Mouse (Mus musculus): ENCODE data around the gene Rab19. TPM values are rescaled to one million over a fixed set of nuclear protein-coding genes. Genes with fewer than 3 reads are reported as not detected.
A peak's percentile ranks its signal among the peaks of the same experiment; 100 is the strongest.
"Not testable (repeated sequence)": the region's sequence is repeated elsewhere in the genome, so short reads cannot be mapped to it uniquely, and the experiment has no call there.

Rab19 gene
- polyA plus RNA-seq, 1 experiment from 2014 or later, result 0.30 TPM

GRCm38 (mm10) chr6:39347880-39348814 is 32.8 kb upstream of the Rab19 start:
- peaks cover 6% of the 10 kb centered on the region; the same call in 1 of the 2 replicates for H3K36me3 ChIP-seq (ENCODE audit: control insufficient read depth, insufficient read depth, low read length)

GRCm38 (mm10) chr6:39348946-39349345 is 32.0 kb upstream of the Rab19 start:
- Histone ChIP-seq H3K4me2 (no peak overlapping the region), H3K36me3 (ENCODE audit: control insufficient read depth, insufficient read depth, low read length) (peaks cover 6% of the 10 kb centered on the region; the same call in 1 of the 2 replicates), H3K9me3 (ENCODE audit: control insufficient read depth, low read length) (no peaks in the 10 kb centered on the region), H3K27ac (ENCODE audit: low read depth, low read length) (peak overlapping the region; percentile 86), H3K9ac (ENCODE audit: low read length) (no peak overlapping the region), H3K27me3 (ENCODE audit: control insufficient read depth, insufficient read depth, low read length) (no peaks in the 10 kb centered on the region), H3K4me3 (ENCODE audit: low read depth, low read length) (no peak overlapping the region), H3K4me1 (ENCODE audit: control insufficient read depth, insufficient read depth, low read length) (peaks cover 40% of the 10 kb centered on the region)
- DNase-seq (ENCODE audit: low spot score, missing footprints) (peak; percentile 87), ATAC-seq (ENCODE audit: low FRiP score) (no peak; the same call in 1 of the 2 replicates)
- WGBS, result 66% methylated on average over 6 of the region's 6 CpGs

More at GRCm38 (mm10) chr6:39347880-39348814, 32.8 kb upstream of the Rab19 start:
- WGBS, result 9% methylated on average over 4 of the region's 4 CpGs
- no peaks in the 10 kb centered on the region for H3K27me3 ChIP-seq (ENCODE audit: control insufficient read depth, insufficient read depth, low read length)
- peak; percentile 60 for ATAC-seq (ENCODE audit: low FRiP score)
- peak; percentile 90 for DNase-seq (ENCODE audit: low spot score, missing footprints)
- peak overlapping the region; percentile 57 for H3K9ac ChIP-seq (ENCODE audit: low read length)
- no peaks in the 10 kb centered on the region for H3K9me3 ChIP-seq (ENCODE audit: control insufficient read depth, low read length)
- H3K4me1 ChIP-seq (ENCODE audit: control insufficient read depth, insufficient read depth, low read length), result peaks cover 40% of the 10 kb centered on the region
- peak overlapping the region; percentile 86 for H3K27ac ChIP-seq (ENCODE audit: low read depth, low read length)
- H3K4me2 ChIP-seq, result no peak overlapping the region
- H3K4me3 ChIP-seq (ENCODE audit: low read depth, low read length), result no peak overlapping the region

- not testable (repeated sequence) for H3K4me2 ChIP-seq; DNase-seq (ENCODE audit: low spot score, missing footprints); H3K27ac ChIP-seq (ENCODE audit: low read depth, low read length); H3K27me3 ChIP-seq (ENCODE audit: control insufficient read depth, insufficient read depth, low read length); ATAC-seq (ENCODE audit: low FRiP score); H3K9me3 ChIP-seq (ENCODE audit: control insufficient read depth, low read length); H3K4me3 ChIP-seq (ENCODE audit: low read depth, low read length); H3K4me1 ChIP-seq (ENCODE audit: control insufficient read depth, insufficient read depth, low read length); H3K9ac ChIP-seq (ENCODE audit: low read length)
- 97% methylated on average over 9 of the region's 9 CpGs for WGBS
- peaks cover 11% of the 10 kb centered on the region for H3K36me3 ChIP-seq (ENCODE audit: control insufficient read depth, insufficient read depth, low read length)
Observed at GRCm38 (mm10) chr6:39359207-39359606, 21.8 kb upstream of the Rab19 start.

- Histone ChIP-seq H3K27me3 (ENCODE audit: control insufficient read depth, insufficient read depth, low read length) (no peaks in the 10 kb centered on the region), H3K9me3 (ENCODE audit: control insufficient read depth, low read length) (no peaks in the 10 kb centered on the region), H3K9ac (ENCODE audit: low read length) (no peak overlapping the region), H3K4me2 (no peak overlapping the region), H3K4me3 (ENCODE audit: low read depth, low read length) (no peak overlapping the region), H3K36me3 (ENCODE audit: control insufficient read depth, insufficient read depth, low read length) (no peaks in the 10 kb centered on the region; the same call in 1 of the 2 replicates), H3K27ac (ENCODE audit: low read depth, low read length) (no peak overlapping the region), H3K4me1 (ENCODE audit: control insufficient read depth, insufficient read depth, low read length) (no peaks in the 10 kb centered on the region)
- DNase-seq (ENCODE audit: low spot score, missing footprints) (no peak), ATAC-seq (ENCODE audit: low FRiP score) (no peak)
- 95% methylated on average over 2 of the region's 2 CpGs for WGBS
Observed at GRCm38 (mm10) chr6:39362684-39363083, 18.3 kb upstream of the Rab19 start.

GRCm38 (mm10) chr6:39369631-39370030 is 11.3 kb upstream of the Rab19 start:
- ATAC-seq (ENCODE audit: low FRiP score) (no peak), DNase-seq (ENCODE audit: low spot score, missing footprints) (peak; percentile 26)
- H3K9ac ChIP-seq (ENCODE audit: low read length), result no peak overlapping the region
- no peak overlapping the region for H3K4me2 ChIP-seq
- H3K9me3 ChIP-seq (ENCODE audit: control insufficient read depth, low read length), result no peaks in the 10 kb centered on the region
- no peak overlapping the region for H3K4me3 ChIP-seq (ENCODE audit: low read depth, low read length)
- no peaks in the 10 kb centered on the region for H3K36me3 ChIP-seq (ENCODE audit: control insufficient read depth, insufficient read depth, low read length)
- 87% methylated on average over 3 of the region's 3 CpGs for WGBS
- H3K27ac ChIP-seq (ENCODE audit: low read depth, low read length), result no peak overlapping the region
- no peaks in the 10 kb centered on the region for H3K4me1 ChIP-seq (ENCODE audit: control insufficient read depth, insufficient read depth, low read length)
- no peaks in the 10 kb centered on the region for H3K27me3 ChIP-seq (ENCODE audit: control insufficient read depth, insufficient read depth, low read length)

GRCm38 (mm10) chr6:39372042-39372441 is 8.9 kb upstream of the Rab19 start:
- Histone ChIP-seq H3K4me3 (ENCODE audit: low read depth, low read length) (no peak overlapping the region), H3K27me3 (ENCODE audit: control insufficient read depth, insufficient read depth, low read length) (no peaks in the 10 kb centered on the region), H3K4me2 (no peak overlapping the region), H3K36me3 (ENCODE audit: control insufficient read depth, insufficient read depth, low read length) (no peaks in the 10 kb centered on the region), H3K27ac (ENCODE audit: low read depth, low read length) (no peak overlapping the region), H3K4me1 (ENCODE audit: control insufficient read depth, insufficient read depth, low read length) (peaks cover 8% of the 10 kb centered on the region), H3K9me3 (ENCODE audit: control insufficient read depth, low read length) (no peaks in the 10 kb centered on the region), H3K9ac (ENCODE audit: low read length) (no peak overlapping the region)
- ATAC-seq (ENCODE audit: low FRiP score) (no peak), DNase-seq (ENCODE audit: low spot score, missing footprints) (peak; percentile 21)

- 81% methylated on average over 7 of the region's 7 CpGs for WGBS
- no peak overlapping the region for H3K4me3 ChIP-seq (ENCODE audit: low read depth, low read length)
- no peak overlapping the region for H3K27ac ChIP-seq (ENCODE audit: low read depth, low read length)
- H3K4me1 ChIP-seq (ENCODE audit: control insufficient read depth, insufficient read depth, low read length), result peaks cover 9% of the 10 kb centered on the region
- no peaks in the 10 kb centered on the region for H3K36me3 ChIP-seq (ENCODE audit: control insufficient read depth, insufficient read depth, low read length)
- H3K4me2 ChIP-seq, result no peak overlapping the region
- no peaks in the 10 kb centered on the region for H3K27me3 ChIP-seq (ENCODE audit: control insufficient read depth, insufficient read depth, low read length)
- ATAC-seq (ENCODE audit: low FRiP score) (no peak), DNase-seq (ENCODE audit: low spot score, missing footprints) (peak; percentile 64)
- no peaks in the 10 kb centered on the region for H3K9me3 ChIP-seq (ENCODE audit: control insufficient read depth, low read length)
- H3K9ac ChIP-seq (ENCODE audit: low read length), result no peak overlapping the region
Observed at GRCm38 (mm10) chr6:39372727-39373126, 8.2 kb upstream of the Rab19 start.

GRCm38 (mm10) chr6:39373301-39373955 is 7.5 kb upstream of the Rab19 start:
- no peak overlapping the region for H3K4me2 ChIP-seq
- H3K4me3 ChIP-seq (ENCODE audit: low read depth, low read length), result no peak overlapping the region
- 88% methylated on average over 4 of the region's 4 CpGs for WGBS
- H3K27ac ChIP-seq (ENCODE audit: low read depth, low read length), result no peak overlapping the region
- peaks cover 10% of the 10 kb centered on the region for H3K4me1 ChIP-seq (ENCODE audit: control insufficient read depth, insufficient read depth, low read length)
- no peaks in the 10 kb centered on the region for H3K36me3 ChIP-seq (ENCODE audit: control insufficient read depth, insufficient read depth, low read length)
- no peak for ATAC-seq (ENCODE audit: low FRiP score)
- DNase-seq (ENCODE audit: low spot score, missing footprints), result peak; percentile 61
- H3K27me3 ChIP-seq (ENCODE audit: control insufficient read depth, insufficient read depth, low read length), result no peaks in the 10 kb centered on the region
- H3K9me3 ChIP-seq (ENCODE audit: control insufficient read depth, low read length), result no peaks in the 10 kb centered on the region
- H3K9ac ChIP-seq (ENCODE audit: low read length), result no peak overlapping the region

GRCm38 (mm10) chr6:39376775-39377174 is 4.2 kb upstream of the Rab19 start:
- Histone ChIP-seq H3K4me1 (ENCODE audit: control insufficient read depth, insufficient read depth, low read length) (peaks cover 14% of the 10 kb centered on the region), H3K27ac (ENCODE audit: low read depth, low read length) (no peak overlapping the region), H3K9ac (ENCODE audit: low read length) (peak overlapping the region; percentile 72), H3K9me3 (ENCODE audit: control insufficient read depth, low read length) (no peaks in the 10 kb centered on the region), H3K36me3 (ENCODE audit: control insufficient read depth, insufficient read depth, low read length) (no peaks in the 10 kb centered on the region), H3K27me3 (ENCODE audit: control insufficient read depth, insufficient read depth, low read length) (peaks cover 6% of the 10 kb centered on the region), H3K4me3 (ENCODE audit: low read depth, low read length) (peak overlapping the region; percentile 63), H3K4me2 (peak overlapping the region; percentile 49)
- 28% methylated on average over 9 of the region's 9 CpGs for WGBS
- ATAC-seq (ENCODE audit: low FRiP score) (no peak), DNase-seq (ENCODE audit: low spot score, missing footprints) (peak; percentile 87)

Data from midbrain, embryonic 11.5 days (tissue).